Mouse (Mus musculus) testis, adult 2 months (tissue): ENCODE data around the gene Pigg.

ENCODE experiments used
- CTCF ChIP-seq: fragments of 200-500 bp; IDR thresholded peaks from 2 replicates; pipeline ENCODE4 v1.5.1; 2012; ENCODE audit warnings: low read depth, mild to moderate bottlenecking, inconsistent platforms, low read length, moderate library complexity; ENCODE audit not compliant: control insufficient read depth, insufficient read depth, insufficient replicate concordance
- POLR2A ChIP-seq: fragments of 200-500 bp; IDR thresholded peaks from 2 replicates; pipeline ENCODE4 v1.6.1; 2012; ENCODE audit warnings: low read depth, mild to moderate bottlenecking, inconsistent platforms, low read length, moderate library complexity; ENCODE audit not compliant: control insufficient read depth

GRCm38 (mm10) chr5:108312224-108313064, at the start of gene Pigg:
- TF ChIP-seq CTCF = no peak
- TF ChIP-seq POLR2A = peak; percentile 86
